Mouse (Mus musculus) lung, postnatal 0 days (tissue): ENCODE measurements around the gene Epm2a. TPM values are rescaled to one million over a fixed set of nuclear protein-coding genes. Genes with fewer than 3 reads are reported as not detected.
A peak's percentile ranks its signal among the peaks of the same experiment; 100 is the strongest.
"Not testable (repeated sequence)": the region's sequence is repeated elsewhere in the genome, so short reads cannot be mapped to it uniquely, and the experiment has no call there.

Experiments
- ATAC-seq: fragments of 200-750 bp; cut with Nextera tagmentation; 2 replicates; pipeline ENCODE4 v1.8.0; 2017; ENCODE audit warnings: moderate library complexity
- DNase-seq: peaks from one replicate; pipeline ENCODE4 v3.0.0-alpha.2; 2016; ENCODE audit warnings: low spot score
- H3K27ac ChIP-seq: fragments of 300-500 bp; sonication (generic); 2 replicates; pipeline ENCODE4 v1.5.1; 2014; ENCODE audit warnings: antibody characterized with exemption, mild to moderate bottlenecking, low read length, mixed read lengths
- H3K27me3 ChIP-seq: fragments of 300-500 bp; sonication (generic); replicated peaks from 2 replicates; pipeline ENCODE4 v1.6.1; 2014; ENCODE audit warnings: low read length, mixed read lengths; ENCODE audit not compliant: insufficient read depth
- H3K36me3 ChIP-seq: fragments of 300-500 bp; sonication (generic); 2 replicates; pipeline ENCODE4 v1.6.1; 2014; ENCODE audit warnings: low read length, mixed read lengths; ENCODE audit not compliant: insufficient read depth
- H3K4me1 ChIP-seq: fragments of 300-500 bp; sonication (generic); 2 replicates; pipeline ENCODE4 v1.6.1; 2014; ENCODE audit warnings: antibody characterized with exemption, low read depth, low read length, mixed read lengths; ENCODE audit not compliant: insufficient read depth
- H3K4me2 ChIP-seq: fragments of 300-500 bp; sonication (generic); replicated peaks from 2 replicates; pipeline ENCODE4 v1.6.1; 2014; ENCODE audit warnings: low read depth, mild to moderate bottlenecking, low read length, moderate library complexity, mixed read lengths
- H3K4me3 ChIP-seq: fragments of 300-500 bp; sonication (generic); 2 replicates; pipeline ENCODE4 v1.5.1; 2014; ENCODE audit warnings: low read depth, low read length
- H3K9ac ChIP-seq: fragments of 300-500 bp; sonication (generic); replicated peaks from 2 replicates; pipeline ENCODE4 v1.6.1; 2014; ENCODE audit warnings: low read depth, mild to moderate bottlenecking
- H3K9me3 ChIP-seq: fragments of 300-500 bp; sonication (generic); 2 replicates; pipeline ENCODE4 v1.6.1; 2016; ENCODE audit warnings: low read length, mixed read lengths
- CTCF ChIP-seq: IDR thresholded peaks from 2 replicates; pipeline ENCODE4 v1.5.1; 2016; ENCODE audit warnings: antibody characterized with exemption, mild to moderate bottlenecking
- EP300 ChIP-seq: IDR thresholded peaks from 2 replicates; pipeline ENCODE4 v1.6.1; 2016; ENCODE audit warnings: antibody characterized with exemption, mild to moderate bottlenecking, control low read depth
- WGBS: fragments of 180-500 bp; shearing (Covaris S2); extraction: QIAGEN DNeasy Blood & Tissue Kit; methylation state at CpG from one replicate; pipeline ENCODE4 v1.1.7; 2014; 5-methylcytosine and 5-hydroxymethylcytosine counted together
- polyA plus RNA-seq: library from polyadenylated mRNA; unstranded; fragments of >200 nt; fragmentation: Nextera tagmentation; extraction: Ambion mirVana; gene quantifications from 2 replicates; pipeline ENCODE4 v1.2.1, GENCODE M21; 2015

Epm2a gene
- polyA plus RNA-seq, 1 experiment from 2014 or later, result 1.0 TPM

- Histone ChIP-seq H3K9me3 (no peaks in the 10 kb centered on the region), H3K4me1 (no peaks in the 10 kb centered on the region), H3K36me3 (no peaks in the 10 kb centered on the region), H3K4me2 (no peak overlapping the region), H3K4me3 (no peak overlapping the region), H3K9ac (no peak overlapping the region), H3K27me3 (no peaks in the 10 kb centered on the region), H3K27ac (no peak overlapping the region)
- DNase-seq, result peak; percentile 25
- WGBS, result 74% methylated on average over 1 of the region's 1 CpGs
- ATAC-seq, result no peak
- TF ChIP-seq EP300 (no peak), CTCF (no peak)
Observed at GRCm38 (mm10) chr10:11319446-11319970, 23.7 kb upstream of the Epm2a start.

- H3K9ac ChIP-seq, result no peak overlapping the region
- TF ChIP-seq EP300, result no peak
- no peak for TF ChIP-seq CTCF
- H3K4me2 ChIP-seq, result no peak overlapping the region
- H3K27ac ChIP-seq, result no peak overlapping the region
- WGBS, result 58% methylated on average over 7 of the region's 7 CpGs
- H3K4me1 ChIP-seq, result no peaks in the 10 kb centered on the region
- H3K27me3 ChIP-seq, result no peaks in the 10 kb centered on the region
- H3K36me3 ChIP-seq, result no peaks in the 10 kb centered on the region
- no peak overlapping the region for H3K4me3 ChIP-seq
- ATAC-seq (no peak), DNase-seq (no peak)
- H3K9me3 ChIP-seq, result no peaks in the 10 kb centered on the region
Observed at GRCm38 (mm10) chr10:11322316-11322715, 20.9 kb upstream of the Epm2a start.

- ATAC-seq (no peak), DNase-seq (no peak)
- no peak for TF ChIP-seq CTCF
- no peak for TF ChIP-seq EP300
- WGBS, result 76% methylated on average over 4 of the region's 4 CpGs
- Histone ChIP-seq H3K4me1 (no peaks in the 10 kb centered on the region), H3K4me3 (no peak overlapping the region), H3K4me2 (no peak overlapping the region), H3K27ac (no peak overlapping the region), H3K27me3 (no peaks in the 10 kb centered on the region), H3K9ac (no peak overlapping the region), H3K9me3 (no peaks in the 10 kb centered on the region), H3K36me3 (no peaks in the 10 kb centered on the region)
Observed at GRCm38 (mm10) chr10:11323202-11323898, 19.9 kb upstream of the Epm2a start.

GRCm38 (mm10) chr10:11326526-11326925, 16.7 kb upstream of the Epm2a start:
- ATAC-seq (no peak), DNase-seq (no peak)
- no peaks in the 10 kb centered on the region for H3K4me1 ChIP-seq
- H3K36me3 ChIP-seq, result no peaks in the 10 kb centered on the region
- TF ChIP-seq CTCF, result peak; percentile 55
- no peak for TF ChIP-seq EP300
- H3K4me3 ChIP-seq, result no peak overlapping the region
- no peaks in the 10 kb centered on the region for H3K27me3 ChIP-seq
- H3K4me2 ChIP-seq, result no peak overlapping the region
- no peaks in the 10 kb centered on the region for H3K9me3 ChIP-seq
- no peak overlapping the region for H3K27ac ChIP-seq
- no peak overlapping the region for H3K9ac ChIP-seq
- 87% methylated on average over 3 of the region's 3 CpGs for WGBS

DNA sequence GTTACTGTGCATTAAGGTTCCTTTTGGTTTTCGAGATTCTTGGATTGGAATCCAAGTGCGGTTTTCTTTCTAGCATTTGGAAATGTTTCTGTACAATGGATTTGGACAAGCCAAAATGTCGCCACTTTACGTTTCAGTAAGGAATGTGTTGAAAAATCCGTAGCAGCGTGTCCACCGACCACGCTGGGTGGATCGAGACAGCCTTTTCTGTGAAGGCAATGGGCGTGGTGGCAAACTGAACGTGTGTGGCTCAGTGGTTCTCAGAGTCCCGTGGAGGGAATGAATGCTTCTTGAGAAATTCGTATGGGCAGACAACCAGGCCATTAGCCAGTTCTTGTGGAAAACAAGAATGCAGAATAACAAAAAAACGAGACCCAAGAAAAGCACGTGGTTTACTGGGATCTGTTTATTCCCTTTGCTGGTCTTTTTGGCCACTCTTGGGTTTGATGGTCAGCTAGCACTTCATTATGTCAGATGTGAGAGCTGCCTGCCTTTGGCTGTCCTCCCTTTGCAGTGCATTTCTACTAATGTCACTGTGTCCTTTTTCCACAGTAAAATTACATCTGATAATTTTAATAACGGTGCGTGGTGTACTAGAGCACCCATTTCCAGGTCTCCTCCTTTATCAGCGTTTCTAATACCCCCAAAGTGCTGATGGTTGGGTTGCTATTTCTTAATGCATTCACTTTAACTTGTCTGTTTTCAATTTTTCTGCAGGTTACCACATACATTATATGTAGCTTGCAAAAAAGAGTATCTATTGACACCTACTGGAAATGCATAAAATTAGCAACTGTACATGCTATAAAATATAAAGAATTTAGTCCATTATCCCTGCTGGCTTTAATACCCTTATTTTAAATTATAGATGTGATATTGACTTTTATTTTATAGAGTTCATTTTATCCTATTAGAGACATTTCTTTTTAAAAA, 1.6 kb downstream of the Epm2a start:
- DNase-seq, result peak; percentile 61
- 62% methylated on average over 18 of the region's 18 CpGs for WGBS

GRCm38 (mm10) chr10:11350243-11350974, 7.2 kb downstream of the Epm2a start:
- not testable (repeated sequence) for H3K27ac ChIP-seq, H3K9ac ChIP-seq, H3K27me3 ChIP-seq, H3K4me1 ChIP-seq, H3K9me3 ChIP-seq, H3K36me3 ChIP-seq, H3K4me3 ChIP-seq, H3K4me2 ChIP-seq
- peak; percentile 68 for DNase-seq
- peak; percentile 70 for ATAC-seq
- WGBS, result 52% methylated on average over 3 of the region's 3 CpGs

More for the DNA sequence above, 1.6 kb downstream of the Epm2a start:
- Histone ChIP-seq H3K4me2 (peak overlapping the region; percentile 22; the same call in 1 of the 2 replicates), H3K9ac (no peak overlapping the region), H3K27me3 (no peaks in the 10 kb centered on the region), H3K9me3 (no peaks in the 10 kb centered on the region), H3K36me3 (no peaks in the 10 kb centered on the region), H3K4me1 (0 out of 2 replicates have a peak, but pooled peaks cover 4% of the 10 kb centered on the region), H3K4me3 (no peak overlapping the region), H3K27ac (no peak overlapping the region)
- no peak for ATAC-seq
- 0 out of 2 replicates have a peak, but pooled peaks have one; percentile 7 for TF ChIP-seq CTCF
- TF ChIP-seq EP300, result 0 out of 2 replicates have a peak, but pooled peaks have one; percentile 15
